Mouse (Mus musculus) erythroblast, embryonic 14.5 days (primary cell): ENCODE measurements around the gene Trip12.

ENCODE experiments used
- GATA1 ChIP-seq: IDR thresholded peaks from 2 replicates; pipeline ENCODE4 v1.6.1; 2012; ENCODE audit warnings: low read length, inconsistent platforms, mixed read lengths
- TAL1 ChIP-seq: IDR thresholded peaks from 3 replicates; pipeline ENCODE4 v1.6.1; 2012; ENCODE audit warnings: low read length, inconsistent platforms, mixed read lengths

DNA sequence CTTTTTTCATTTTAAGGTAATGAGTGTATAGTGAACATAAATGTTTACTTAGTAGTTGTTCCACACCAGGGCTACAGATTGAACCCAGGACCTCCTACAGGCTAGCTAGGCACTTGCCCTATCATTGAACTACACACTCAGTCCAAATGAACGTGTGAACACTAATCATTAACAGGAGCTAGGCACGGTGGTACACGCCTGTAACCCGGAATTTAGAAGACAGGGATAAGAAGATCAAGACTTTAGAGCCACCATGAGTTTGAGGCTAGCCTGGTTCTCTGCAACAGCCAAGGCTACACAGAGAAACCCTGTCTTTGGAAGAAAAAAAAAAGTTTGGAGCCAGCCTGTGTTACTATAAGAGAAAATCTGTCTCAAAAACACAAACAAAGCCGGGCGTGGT, 19.3 kb upstream of the Trip12 start:
- TF ChIP-seq GATA1 (no peak), TAL1 (no peak)
